10 mouse cellular contexts compared by ENCODE assay signal in genomic region chr13:91648240-91648639, GRCm38 (mm10).
DNase-seq lines count a peak whose midpoint lies in the region; ATAC-seq and TF ChIP-seq lines count a peak whose summit lies in the region.
"Had no signal": no experiment of that assay in that cellular context is flagged by ENCODE, and none has a peak within 500 bp of the region (broad histone marks: within the 10 kb centered on the region; RNA-seq: fewer than 3 reads in every experiment).

No protein-coding gene starts in this region.

- 0 out of 2 replicates have a peak, but pooled peaks have one; percentile 74 for ATAC-seq in embryonic facial prominence, embryonic 12.5 days (ENCODE audit: insufficient number of reproducible peaks, insufficient read depth, low FRiP score, low TSS enrichment)
- peak; percentile 81; the same call in 1 of the 2 replicates for ATAC-seq in kidney, embryonic 14.5 days (ENCODE audit: low FRiP score, low TSS enrichment)
- ATAC-seq in erythroblast, adult 5-6 weeks (replicated peaks; ENCODE audit: low FRiP score, poor library complexity, severe bottlenecking), result no peak

- H3K4me2 ChIP-seq in embryonic facial prominence, embryonic 12.5 days (replicated peaks), result no peak overlapping the region
- no peak overlapping the region for H3K4me2 ChIP-seq in kidney, embryonic 14.5 days (replicated peaks; ENCODE audit: low read depth, low read length)
- H3K4me2 ChIP-seq: embryonic facial prominence, embryonic 15.5 days; limb, embryonic 13.5 days had no signal

- no peaks in the 10 kb centered on the region for H3K9me3 ChIP-seq in embryonic facial prominence, embryonic 12.5 days
- H3K9me3 ChIP-seq in kidney, embryonic 14.5 days (ENCODE audit: control insufficient read depth, low read length), result no peaks in the 10 kb centered on the region
- H3K9me3 ChIP-seq: embryonic facial prominence, embryonic 15.5 days; limb, embryonic 13.5 days had no signal

- WGBS in lung, adult 2 months, result 51% methylated on average over 6 of the region's 6 CpGs
- 30% methylated on average over 6 of the region's 6 CpGs for whole genome bisulfite sequencing in embryonic facial prominence, embryonic 12.5 days
- WGBS in kidney, embryonic 14.5 days, result 29% methylated on average over 6 of the region's 6 CpGs

- no peaks in the 10 kb centered on the region for H3K27me3 ChIP-seq in embryonic facial prominence, embryonic 12.5 days
- no peaks in the 10 kb centered on the region for H3K27me3 ChIP-seq in kidney, embryonic 14.5 days (ENCODE audit: control insufficient read depth, insufficient read depth, low read length)
- H3K27me3 ChIP-seq: embryonic facial prominence, embryonic 15.5 days; limb, embryonic 13.5 days had no signal

- no peak for DNase-seq in lung, adult 2 months
- DNase-seq in lung, adult 18-20 months, result no peak
- DNase-seq in adrenal gland, postnatal 25 days, result peak; percentile 13
- peak; percentile 56 for DNase-seq in mesoderm, embryonic 11.5 days (ENCODE audit: low read depth, low spot score)
- peak; percentile 15 for DNase-seq in yolk sac, embryonic 10.5 days (ENCODE audit: low spot score)

- peaks cover 3% of the 10 kb centered on the region; the same call in 1 of the 2 replicates for H3K36me3 ChIP-seq in embryonic facial prominence, embryonic 12.5 days
- no peaks in the 10 kb centered on the region for H3K36me3 ChIP-seq in kidney, embryonic 14.5 days (ENCODE audit: control insufficient read depth, insufficient read depth, low read length)

- H3K27ac ChIP-seq in embryonic facial prominence, embryonic 12.5 days, result no peak overlapping the region
- no peak overlapping the region for H3K27ac ChIP-seq in kidney, embryonic 14.5 days (ENCODE audit: low read depth, low read length)
- H3K27ac ChIP-seq: embryonic facial prominence, embryonic 15.5 days; limb, embryonic 13.5 days had no signal

- TF ChIP-seq CTCF in lung, adult 2 months (IDR thresholded peaks at IDR 0.05; ENCODE audit: insufficient read depth, low read length), result peak; percentile 40; the same call in 1 of the 2 replicates

- H3K4me1 ChIP-seq in lung, adult 2 months (ENCODE audit: control insufficient read depth, insufficient read depth, low read length), result no peaks in the 10 kb centered on the region
- no peaks in the 10 kb centered on the region for H3K4me1 ChIP-seq in embryonic facial prominence, embryonic 12.5 days
- no peaks in the 10 kb centered on the region for H3K4me1 ChIP-seq in kidney, embryonic 14.5 days (ENCODE audit: control insufficient read depth, insufficient read depth, low read length)
- H3K4me1 ChIP-seq: embryonic facial prominence, embryonic 15.5 days; limb, embryonic 13.5 days had no signal

- H3K4me3 ChIP-seq in lung, adult 2 months (replicated peaks; ENCODE audit: extremely low read depth, low read depth, low read length), result no peak overlapping the region
- H3K4me3 ChIP-seq in embryonic facial prominence, embryonic 12.5 days, result no peak overlapping the region
- no peak overlapping the region for H3K4me3 ChIP-seq in kidney, embryonic 14.5 days (ENCODE audit: low read length)
- H3K4me3 ChIP-seq: embryonic facial prominence, embryonic 15.5 days; limb, embryonic 13.5 days had no signal

- no peak for TF ChIP-seq POLR2A in lung, adult 2 months (IDR thresholded peaks at IDR 0.05; ENCODE audit: borderline replicate concordance, extremely low read depth, low read depth, low read length)

- H3K9ac ChIP-seq in embryonic facial prominence, embryonic 12.5 days, result no peak overlapping the region
- no peak overlapping the region for H3K9ac ChIP-seq in kidney, embryonic 14.5 days (ENCODE audit: low read depth, low read length)
- H3K9ac ChIP-seq: embryonic facial prominence, embryonic 15.5 days; limb, embryonic 13.5 days had no signal

Comparison
In these comparisons a context has a peak if more than half of its experiments do, and no peak if none do; other contexts are left out.
1. DNase-seq: peak in adrenal gland, postnatal 25 days (single experiment), mesoderm, embryonic 11.5 days (single experiment) and yolk sac, embryonic 10.5 days (single experiment); none in lung, adult 2 months (single experiment) and lung, adult 18-20 months (0 of 2).